Mouse (Mus musculus): ENCODE results near the gene Rundc1.
"Not testable (repeated sequence)": the region's sequence is repeated elsewhere in the genome, so short reads cannot be mapped to it uniquely, and the experiment has no call there.

Rundc1 gene

GRCm38 (mm10) chr11:101466552-101466950 is 41.7 kb downstream of the Rundc1 start:
- not testable (repeated sequence) for DNase-seq (ENCODE audit: low spot score in 2 of 2)

DNA sequence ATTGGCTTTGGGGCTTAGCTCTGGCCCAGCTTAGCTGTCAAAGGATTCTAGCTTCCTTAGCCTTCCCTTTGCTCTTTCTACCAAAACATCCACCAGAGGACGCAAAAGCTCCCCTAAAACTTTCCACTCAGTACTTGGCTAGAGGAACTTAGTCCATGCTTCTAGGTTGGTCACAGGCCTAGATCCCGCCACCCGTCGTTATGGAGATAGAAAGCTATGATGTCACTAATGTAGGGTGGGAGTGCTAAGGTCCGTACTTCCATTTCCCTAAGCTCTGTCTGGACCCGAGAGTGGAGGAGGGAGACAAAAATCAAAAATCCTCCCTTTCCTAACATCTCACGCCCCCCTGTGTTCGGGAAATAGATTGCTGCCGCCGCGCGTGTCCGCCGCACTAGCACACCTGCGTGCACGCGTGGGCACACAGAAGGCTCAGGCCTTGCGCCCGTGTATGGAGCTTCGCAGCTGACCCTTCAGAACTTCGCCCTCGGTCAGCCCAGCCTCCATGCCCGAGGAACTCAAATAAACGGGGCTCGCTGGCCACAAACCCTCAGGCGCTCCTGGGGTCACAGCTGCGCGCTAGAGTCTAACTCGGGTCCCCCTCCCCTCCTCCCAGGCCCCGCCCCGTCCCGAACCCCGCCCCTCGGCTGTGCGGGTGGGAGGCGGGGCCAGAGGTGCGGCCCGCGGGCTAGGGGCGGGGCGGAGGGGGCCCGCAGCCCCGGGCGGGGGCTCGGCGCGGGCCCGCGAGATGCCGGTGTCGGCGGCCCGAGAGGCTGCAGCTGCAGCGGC is 42.8 kb downstream of the Rundc1 start:
- peak; percentile 40 to 65 for DNase-seq (ENCODE audit: low spot score in 2 of 2)

DNA sequence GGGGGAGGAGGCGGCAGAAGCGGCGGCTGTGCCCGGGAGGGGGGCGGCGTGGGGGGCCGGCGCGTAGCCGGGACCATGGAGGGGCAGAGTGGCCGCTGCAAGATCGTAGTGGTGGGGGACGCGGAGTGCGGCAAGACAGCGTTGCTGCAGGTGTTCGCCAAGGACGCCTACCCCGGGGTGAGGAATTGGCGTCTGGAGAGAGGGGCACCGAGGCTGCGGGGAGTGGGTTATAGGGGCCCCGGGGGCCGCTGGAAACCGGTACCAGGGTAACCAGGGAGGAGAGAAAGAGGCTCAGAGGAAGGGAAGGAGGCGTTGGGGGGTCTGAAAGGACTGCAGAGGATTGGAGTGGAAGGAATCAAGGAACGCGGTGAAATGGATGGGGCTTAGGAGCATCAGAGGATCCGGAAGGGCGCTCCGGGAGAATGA is 43.4 kb downstream of the Rundc1 start:
- no peak for DNase-seq (ENCODE audit: low spot score in 2 of 2)

DNA sequence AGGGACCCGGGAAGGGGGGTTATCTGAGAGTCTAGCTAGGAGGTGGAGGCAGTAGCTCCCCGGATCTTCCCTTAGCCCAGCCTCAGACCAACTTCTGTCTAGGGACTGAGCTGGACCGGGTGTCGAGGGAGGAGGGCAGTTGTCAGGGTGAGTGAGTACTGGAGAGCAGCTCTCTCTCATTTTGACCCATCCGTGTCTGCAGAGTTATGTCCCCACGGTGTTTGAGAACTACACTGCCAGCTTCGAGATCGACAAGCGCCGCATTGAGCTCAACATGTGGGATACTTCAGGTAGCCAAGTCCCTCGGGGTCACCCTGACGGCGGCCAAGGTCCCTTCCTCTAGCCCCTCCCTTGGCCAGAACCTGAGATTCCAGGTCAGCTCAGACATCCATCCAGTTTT is 43.8 kb downstream of the Rundc1 start:
- no peak for DNase-seq (ENCODE audit: low spot score in 2 of 2)

- DNase-seq (ENCODE audit: low spot score in 2 of 2), result no peak
Measured at GRCm38 (mm10) chr11:101469155-101469554, 44.3 kb downstream of the Rundc1 start.

GRCm38 (mm10) chr11:101470206-101470605 is 45.3 kb downstream of the Rundc1 start:
- no peak for DNase-seq (ENCODE audit: low spot score in 2 of 2)

DNA sequence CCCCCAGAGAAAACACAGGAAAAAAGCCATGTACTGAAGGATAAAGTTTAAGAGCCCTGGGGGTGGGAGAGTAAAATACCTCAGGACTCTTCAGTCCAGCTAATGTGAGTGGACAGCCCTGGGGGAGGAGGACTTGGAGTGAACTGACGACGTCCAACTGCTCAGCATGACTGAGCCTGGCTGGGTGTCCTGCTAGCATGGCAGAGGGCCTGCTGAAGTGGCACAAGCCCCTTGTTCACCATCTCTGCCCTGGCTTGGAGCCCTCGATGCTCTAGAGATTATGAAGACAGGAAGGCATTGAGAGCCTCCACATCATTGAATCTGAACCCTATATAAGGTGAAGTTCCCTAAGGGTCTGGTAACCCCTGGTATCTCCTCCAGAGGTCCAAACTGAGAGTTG is 47.0 kb downstream of the Rundc1 start:
- DNase-seq (ENCODE audit: low spot score in 2 of 2), result no peak

DNA sequence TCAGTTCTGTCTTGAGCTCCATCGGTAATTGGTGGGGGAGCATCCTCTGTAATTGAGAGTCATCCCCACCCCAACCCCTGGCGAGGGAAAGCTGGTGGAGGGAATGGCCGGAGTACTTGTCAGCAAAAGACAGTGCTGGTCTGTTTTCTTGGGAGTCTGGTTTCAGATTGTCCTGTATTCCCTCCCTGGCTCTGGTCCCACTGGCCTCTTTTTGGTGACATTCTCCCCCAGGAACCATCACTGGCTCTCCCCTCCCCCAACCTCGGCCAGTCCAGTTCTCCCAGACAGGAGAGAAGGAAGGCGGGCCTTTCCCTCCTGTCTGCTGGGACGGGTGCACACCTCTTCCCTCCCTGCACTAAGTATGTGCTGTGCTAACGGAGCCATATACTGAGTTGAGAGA is 47.5 kb downstream of the Rundc1 start:
- DNase-seq (ENCODE audit: low spot score in 2 of 2), result no peak

- not testable (repeated sequence) for DNase-seq (ENCODE audit: low spot score in 2 of 2)
Measured at GRCm38 (mm10) chr11:101473686-101474085, 48.8 kb downstream of the Rundc1 start.

- DNase-seq (ENCODE audit: low spot score in 2 of 2), result no peak
Measured at GRCm38 (mm10) chr11:101474298-101474697, 49.4 kb downstream of the Rundc1 start.

- DNase-seq (ENCODE audit: low spot score in 2 of 2), result not testable (repeated sequence)
Measured at GRCm38 (mm10) chr11:101476361-101476760, 51.5 kb downstream of the Rundc1 start.

DNA sequence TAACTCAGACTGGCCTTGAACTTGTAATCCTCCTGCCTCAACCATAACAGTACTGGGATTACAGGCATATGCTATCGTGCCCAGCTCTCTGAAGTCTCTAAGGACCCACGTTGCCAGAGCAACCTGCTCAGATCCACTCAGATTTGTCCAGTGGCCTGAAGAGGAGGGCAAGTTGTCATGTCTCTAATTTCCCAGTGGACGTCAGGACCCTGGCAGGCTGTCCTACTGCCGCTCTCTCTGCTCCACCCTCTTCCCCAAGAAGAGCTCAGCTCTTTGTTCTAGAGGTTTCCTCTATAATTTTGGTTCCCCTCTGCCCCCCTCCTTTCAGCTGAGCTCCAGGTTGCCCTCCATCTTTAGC is 52.3 kb downstream of the Rundc1 start:
- DNase-seq (ENCODE audit: low spot score in 2 of 2), result no peak

GRCm38 (mm10) chr11:101477552-101478211 is 52.8 kb downstream of the Rundc1 start:
- DNase-seq (ENCODE audit: low spot score in 2 of 2), result no peak

DNA sequence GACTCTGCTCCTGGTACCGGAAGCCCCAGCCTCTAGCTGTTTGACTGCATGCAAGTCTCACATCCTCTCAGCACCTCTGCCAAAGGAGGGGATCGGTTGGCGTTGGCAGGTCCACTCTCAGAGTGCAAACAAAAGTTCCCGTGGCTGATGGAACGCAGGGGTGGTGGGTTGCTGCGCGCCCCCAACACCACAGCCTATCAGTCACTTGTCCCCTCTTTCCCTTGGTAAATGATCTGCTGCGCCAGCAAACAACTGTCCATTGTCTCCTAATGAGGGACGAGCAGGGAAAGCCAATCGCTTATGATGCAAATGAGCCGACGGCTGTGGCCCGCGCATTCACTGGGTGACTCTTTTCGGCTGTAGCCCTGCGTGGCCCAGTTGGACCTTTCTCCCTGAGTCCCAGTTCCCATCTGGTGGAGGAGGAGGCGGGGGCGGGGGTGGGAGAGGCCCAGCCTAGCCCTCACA is 54.3 kb downstream of the Rundc1 start:
- DNase-seq (ENCODE audit: low spot score in 2 of 2), result no peak

- no peak for DNase-seq (ENCODE audit: low spot score in 2 of 2)
Measured at GRCm38 (mm10) chr11:101480912-101481311, 56.0 kb downstream of the Rundc1 start.

- no peak for DNase-seq (ENCODE audit: low spot score in 2 of 2)
Measured at GRCm38 (mm10) chr11:101483804-101484203, 58.9 kb downstream of the Rundc1 start.

DNA sequence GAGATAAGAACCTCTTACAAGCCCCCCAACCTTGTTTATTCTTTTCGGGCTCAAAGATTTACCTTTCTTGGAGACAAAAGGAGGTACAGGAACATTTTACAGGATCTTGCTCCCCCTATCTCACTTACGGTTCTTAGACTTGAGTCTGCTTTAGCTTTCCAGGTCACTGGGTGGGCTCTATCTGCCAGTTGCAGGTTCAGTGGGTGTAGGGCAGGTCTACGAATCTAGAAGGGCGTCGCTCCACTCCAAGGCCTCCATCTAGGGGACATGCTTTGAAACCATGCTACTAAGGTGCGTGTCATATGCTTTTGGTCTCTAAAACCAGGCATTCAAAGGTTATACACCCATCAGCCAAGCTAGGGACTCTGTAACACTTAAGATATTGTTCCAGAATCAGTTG is 59.4 kb downstream of the Rundc1 start:
- peak in 1 of 2 experiments; percentile 66 for DNase-seq (ENCODE audit: low spot score in 2 of 2)

DNA sequence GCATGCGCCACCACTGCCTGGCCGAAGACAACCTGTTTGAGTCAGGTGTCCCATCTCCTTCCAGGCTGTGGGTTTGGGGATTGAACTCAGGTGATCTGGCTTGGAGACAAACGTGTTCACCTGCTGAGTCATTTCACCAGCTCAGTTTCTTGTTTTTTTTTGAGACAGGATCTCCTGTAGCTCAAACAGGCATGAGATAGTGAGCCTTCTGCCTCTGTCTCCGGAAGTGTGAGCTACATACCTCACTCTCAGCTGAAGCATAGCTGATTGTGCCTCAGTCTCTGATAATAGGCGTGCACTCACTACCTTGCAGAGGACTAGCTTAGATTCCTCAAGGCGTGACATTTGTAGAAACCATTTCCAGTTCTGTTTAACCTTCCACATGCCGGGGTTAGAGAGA is 59.9 kb downstream of the Rundc1 start:
- DNase-seq (ENCODE audit: low spot score in 2 of 2), result peak in 1 of 2 experiments; percentile 29
